Comparison of ENCODE assay signal across 19 mouse cellular contexts in the genomic region with DNA sequence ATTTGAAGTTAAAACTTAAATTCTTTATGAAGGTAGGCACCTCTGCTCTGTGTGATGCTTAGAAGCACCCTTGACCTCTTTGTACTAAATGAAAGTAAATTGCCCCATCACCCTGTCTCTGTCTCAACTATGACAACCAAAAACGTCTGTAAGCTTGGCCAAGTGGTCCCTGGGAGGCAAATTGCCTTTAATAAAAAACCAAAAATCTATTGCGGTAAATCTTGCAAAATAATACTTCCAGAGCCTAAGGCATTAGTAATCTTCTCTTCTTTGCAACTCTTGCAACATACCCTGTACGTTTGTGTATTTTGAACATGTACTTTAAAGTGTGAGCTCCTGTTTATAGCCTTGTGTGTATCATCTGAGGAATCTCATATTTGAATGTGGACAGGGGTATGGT.
A peak's percentile ranks its signal among the peaks of the same experiment; 100 is the strongest.
DNase-seq lines count a peak whose midpoint lies in the region; ATAC-seq lines count a peak whose summit lies in the region.
"Had no signal": no experiment of that assay in that cellular context is flagged by ENCODE, and none has a peak within 500 bp of the region (broad histone marks: within the 10 kb centered on the region; RNA-seq: fewer than 3 reads in every experiment).

No protein-coding gene starts in this region.

- peak; percentile 9 for DNase-seq in 3T3-L1 (ENCODE audit: low read depth, low spot score)
- peak; percentile 7 for DNase-seq in fat pad, adult 2 months (ENCODE audit: extremely low read depth, low read depth, low spot score)
- no peak for DNase-seq in gastrocnemius, postnatal 4 days (ENCODE audit: low spot score in 2 of 2)
- DNase-seq in right cerebral cortex, postnatal 10 days (ENCODE audit: low spot score in 2 of 2) = no peak
- DNase-seq in kidney, adult 11 months = no peak
- DNase-seq: adrenal gland, adult 8-10 months; adrenal gland, postnatal 25 days; cerebellum, adult 11-12 months; cerebellum, adult 8-10 months; cerebellum, postnatal 10 days; cerebellum, postnatal 36 days; embryo, embryonic 11 days; forebrain, postnatal 0 days; gastrocnemius, adult 2 months; gastrocnemius, postnatal 14 days; heart, adult 11 months had no signal

- ATAC-seq in granulocyte monocyte progenitor cell, adult 5-6 weeks (replicated peaks; ENCODE audit: poor library complexity, severe bottlenecking) = peak; percentile 63
- ATAC-seq: activated CD4-positive, CD25-positive, alpha-beta regulatory T cell, adult 4 months; forebrain, embryonic 14.5 days; forebrain, postnatal 0 days had no signal

Comparison
In these comparisons a context has a peak if more than half of its experiments do, and no peak if none do; other contexts are left out.
1. DNase-seq: peak in 3T3-L1 (single experiment) and fat pad, adult 2 months (single experiment); none in gastrocnemius, postnatal 4 days (0 of 2), right cerebral cortex, postnatal 10 days (0 of 2) and kidney, adult 11 months (single experiment).